Mouse (Mus musculus) activated CD4-positive, CD25-positive, alpha-beta regulatory T cell, adult 4 months (primary cell): ENCODE measurements at regions not wholly inside any gene's neighbourhood (a gene's known extent, or its start where the extent isn't known, plus 50 kb on each side); places are given as distances from the start of the nearest gene placed in this dataset.

Experiments
- ATAC-seq: one replicate; pipeline ENCODE4 v1.8.0; 2017

- no peak for ATAC-seq
These were observed 52.7 kb upstream of the Gm21915 start for GRCm38 (mm10) chr9:40617676-40618062.

- ATAC-seq, result no peak
These were observed 53.3 kb upstream of the Gm21915 start for GRCm38 (mm10) chr9:40617036-40617675.

GRCm38 (mm10) chr9:40616426-40617035 is 53.9 kb upstream of the Gm21915 start:
- peak; percentile 59 for ATAC-seq

GRCm38 (mm10) chr9:40615891-40616290 is 54.5 kb upstream of the Gm21915 start:
- ATAC-seq, result no peak

- ATAC-seq, result no peak
These were observed 56.3 kb upstream of the Gm21915 start for GRCm38 (mm10) chr9:40614071-40614470.

- ATAC-seq, result no peak
These were observed 57.2 kb upstream of the Gm21915 start for GRCm38 (mm10) chr9:40613182-40613581.

GRCm38 (mm10) chr9:40612755-40613154 is 57.7 kb upstream of the Gm21915 start:
- no peak for ATAC-seq

- ATAC-seq, result no peak
These were observed 58.1 kb upstream of the Gm21915 start for GRCm38 (mm10) chr9:40612312-40612711.

GRCm38 (mm10) chr9:40611626-40612025 is 58.8 kb upstream of the Gm21915 start:
- no peak for ATAC-seq

GRCm38 (mm10) chr9:40608596-40608995 is 61.8 kb upstream of the Gm21915 start:
- no peak for ATAC-seq

- ATAC-seq, result no peak
These were observed 62.5 kb upstream of the Gm21915 start for GRCm38 (mm10) chr9:40607941-40608340.

- no peak for ATAC-seq
These were observed 66.9 kb upstream of the Gm21915 start for GRCm38 (mm10) chr9:40603521-40603920.

GRCm38 (mm10) chr9:40598431-40598831 is 67.2 kb upstream of the Gramd1b start:
- no peak for ATAC-seq

- ATAC-seq, result no peak
These were observed 56.2 kb upstream of the Gramd1b start for GRCm38 (mm10) chr9:40587421-40587820.

- no peak for ATAC-seq
These were observed 55.4 kb upstream of the Gramd1b start for GRCm38 (mm10) chr9:40586581-40586980.

GRCm38 (mm10) chr9:40583554-40583953 is 52.4 kb upstream of the Gramd1b start:
- ATAC-seq, result peak; percentile 49

- ATAC-seq, result no peak
These were observed 50.7 kb upstream of the Gramd1b start for GRCm38 (mm10) chr9:40581854-40582253.
